26 mouse cellular contexts compared by ENCODE assay signal in the genomic region with DNA sequence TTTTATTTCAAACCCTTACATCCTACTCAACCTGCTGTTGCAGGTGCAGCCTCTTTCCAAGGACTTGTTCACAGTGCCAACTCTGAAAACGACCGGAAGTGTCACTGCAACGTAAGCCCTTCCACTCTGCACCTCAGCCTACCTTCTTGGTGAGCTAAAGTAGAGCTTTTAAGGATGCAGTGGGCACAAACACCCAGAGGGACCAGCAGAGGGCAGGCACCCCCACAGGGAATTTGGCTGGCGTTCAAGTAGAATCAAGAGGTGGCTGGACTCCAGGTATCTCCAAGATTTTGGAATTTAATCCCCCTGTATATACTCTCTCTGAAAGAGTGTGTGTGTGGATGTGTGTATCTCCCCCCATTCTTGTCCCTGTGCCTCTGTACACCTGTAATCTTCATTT. TPM values are rescaled to one million over a fixed set of nuclear protein-coding genes. Genes with fewer than 3 reads are reported as not detected.
DNase-seq lines count a peak whose midpoint lies in the region; ATAC-seq and TF ChIP-seq lines count a peak whose summit lies in the region.
"Had no signal": no experiment of that assay in that cellular context is flagged by ENCODE, and none has a peak within 500 bp of the region (broad histone marks: within the 10 kb centered on the region; RNA-seq: fewer than 3 reads in every experiment).

No protein-coding gene starts in this region.

- ATAC-seq in lung, embryonic 14.5 days (ENCODE audit: insufficient read depth) = no peak
- ATAC-seq: forebrain, embryonic 16.5 days had no signal

- H3K4me3 ChIP-seq in heart, adult 2 months = no peak overlapping the region
- no peak overlapping the region for H3K4me3 ChIP-seq in lung, embryonic 14.5 days (ENCODE audit: low read depth, low read length)
- H3K4me3 ChIP-seq: embryonic facial prominence, embryonic 15.5 days; neural tube, embryonic 12.5 days had no signal

- peaks cover 2% of the 10 kb centered on the region for H3K4me1 ChIP-seq in heart, adult 2 months (ENCODE audit: control insufficient read depth, insufficient read depth, low read length)
- 0 out of 2 replicates have a peak, but pooled peaks cover 4% of the 10 kb centered on the region for H3K4me1 ChIP-seq in lung, embryonic 14.5 days (ENCODE audit: insufficient read depth)

- TF ChIP-seq EP300 in heart, adult 2 months (IDR thresholded peaks at IDR 0.05; ENCODE audit: insufficient read depth, low read depth, low read length) = no peak

- H3K9me3 ChIP-seq in lung, embryonic 14.5 days (ENCODE audit: low read depth, low read length) = no peaks in the 10 kb centered on the region
- H3K9me3 ChIP-seq: embryonic facial prominence, embryonic 15.5 days; neural tube, embryonic 12.5 days had no signal

- intact Hi-C loops in heart, adult 2 months (cut with DNase I) = loop anchor here (2.0 to 10.0 kb wide), 5 partner anchors 117 to 393 kb away; a partner anchor contains a TSS
- intact Hi-C loops in heart, postnatal 36 days (cut with DNase I) = loop anchor here (5.0 kb wide), 1 partner anchor 179 kb away; a partner anchor contains a TSS

- no peaks in the 10 kb centered on the region for H3K27me3 ChIP-seq in heart, adult 2 months (ENCODE audit: control insufficient read depth, insufficient read depth, low read length)
- peaks cover 7% of the 10 kb centered on the region; the same call in 1 of the 2 replicates for H3K27me3 ChIP-seq in lung, embryonic 14.5 days (ENCODE audit: insufficient read depth, low read length)
- H3K27me3 ChIP-seq: neural tube, embryonic 12.5 days had no signal

- H3K79me2 ChIP-seq in heart, adult 2 months (replicated peaks; ENCODE audit: control insufficient read depth, insufficient read depth, low read length) = no peaks in the 10 kb centered on the region

- 0 out of 2 replicates have a peak, but pooled peaks have one; percentile 10 for TF ChIP-seq CTCF in heart, adult 2 months (IDR thresholded peaks at IDR 0.05)
- TF ChIP-seq CTCF in lung, embryonic 14.5 days (IDR thresholded peaks at IDR 0.05; ENCODE audit: low read depth) = peak; percentile 38; the same call in 1 of the 2 replicates

- no peak overlapping the region for H3K4me2 ChIP-seq in lung, embryonic 14.5 days
- H3K4me2 ChIP-seq: embryonic facial prominence, embryonic 15.5 days; heart, embryonic 11.5 days; hindbrain, embryonic 14.5 days; neural tube, embryonic 12.5 days had no signal

- peak in 1 of 2 experiments; percentile 13 for DNase-seq in heart, adult 2 months
- no peak for DNase-seq in heart, postnatal 36 days
- no peak for DNase-seq in lung, embryonic 14.5 days
- DNase-seq in lung, postnatal 4 days = no peak
- peak; percentile 19 for DNase-seq in thymus, postnatal 14 days
- no peak for DNase-seq in thymus, postnatal 0 days (ENCODE audit: low spot score)
- DNase-seq in induced T-regulatory cell, adult 2 months (ENCODE audit: low read depth) = peak; percentile 14
- no peak for DNase-seq in c-Kit-positive CD71-positive TER-119-positive erythroid progenitor cells, embryonic 14.5 days (ENCODE audit: low spot score)
- DNase-seq: adrenal gland, postnatal 25 days; cerebellum, adult 11-12 months; cerebellum, postnatal 25 days; gastrocnemius, postnatal 36 days; heart, postnatal 14 days; kidney, adult 18-20 months; kidney, postnatal 10 days; liver; lung, postnatal 14 days had no signal

- no peak overlapping the region for H3K27ac ChIP-seq in heart, adult 2 months
- no peak overlapping the region for H3K27ac ChIP-seq in lung, embryonic 14.5 days (ENCODE audit: low read depth)
- H3K27ac ChIP-seq: embryonic facial prominence, embryonic 15.5 days; hindbrain, embryonic 14.5 days; neural tube, embryonic 12.5 days had no signal

- no peak overlapping the region for H3K9ac ChIP-seq in heart, adult 2 months (ENCODE audit: low read depth, low read length)
- H3K9ac ChIP-seq in lung, embryonic 14.5 days = no peak overlapping the region
- H3K9ac ChIP-seq: embryonic facial prominence, embryonic 15.5 days; hindbrain, embryonic 14.5 days; neural tube, embryonic 12.5 days had no signal

- 56% methylated on average over 4 of the region's 4 CpGs for WGBS in heart, adult 2 months
- 45% methylated on average over 4 of the region's 4 CpGs for WGBS in lung, embryonic 14.5 days

- no peak for TF ChIP-seq POLR2A in heart, adult 2 months (IDR thresholded peaks at IDR 0.05; ENCODE audit: insufficient read depth, low read depth, low read length)

- H3K36me3 ChIP-seq in heart, adult 2 months (ENCODE audit: control insufficient read depth, insufficient read depth, low read length) = no peaks in the 10 kb centered on the region
- H3K36me3 ChIP-seq in lung, embryonic 14.5 days (ENCODE audit: insufficient read depth) = no peaks in the 10 kb centered on the region
- H3K36me3 ChIP-seq: embryonic facial prominence, embryonic 15.5 days; neural tube, embryonic 12.5 days had no signal

RNA-seq across cellular contexts. Expression of a gene that starts 4.4 kb away (rescaled TPM):
- total RNA-seq in heart, adult 2 months (2021) = 10 to 100 TPM; 23.3 to 29.7 TPM
- 19.4 and 20.6 TPM in 2 replicates for polyA plus RNA-seq in heart, adult 2 months (2012; rRNA removed)
- total RNA-seq in heart, postnatal 36 days (2021) = 10 to 100 TPM; 26.2 to 28.5 TPM
- 23.6 and 28.7 TPM in 2 replicates for polyA plus RNA-seq in lung, embryonic 14.5 days (2014; fragmentation: Nextera tagmentation; extraction: Ambion mirVana)
- polyA plus RNA-seq in thymus, postnatal 0 days (2015; fragmentation: Nextera tagmentation; extraction: Ambion mirVana) = 94.7 and 98.5 TPM in 2 replicates

RNA-seq across cellular contexts. Expression of a gene that starts 25.7 kb away (rescaled TPM):
- not detected for total RNA-seq in heart, adult 2 months (2021)
- polyA plus RNA-seq in heart, adult 2 months (2012; rRNA removed) = 1.00 TPM in 1 of 2 replicates, not detected in the other
- not detected for total RNA-seq in heart, postnatal 36 days (2021)
- polyA plus RNA-seq in lung, embryonic 14.5 days (2014; fragmentation: Nextera tagmentation; extraction: Ambion mirVana) = not detected in 2 replicates
- 0.37 and 1.1 TPM in 2 replicates for polyA plus RNA-seq in thymus, postnatal 0 days (2015; fragmentation: Nextera tagmentation; extraction: Ambion mirVana)
- total RNA-seq: adrenal gland, postnatal 25 days; gastrocnemius, postnatal 36 days; heart, postnatal 14 days; layer of hippocampus, adult 8-10 months; left cerebral cortex, adult 18-20 months; left cerebral cortex, postnatal 36 days had no signal
- polyA plus RNA-seq: C2C12; embryonic facial prominence, embryonic 15.5 days; forebrain, embryonic 16.5 days; heart, embryonic 11.5 days; hindbrain, embryonic 14.5 days; neural tube, embryonic 12.5 days had no signal

RNA-seq across cellular contexts. Expression of a gene that starts 29.9 kb away (rescaled TPM):
- under 1 TPM; 0.09 to 0.13 TPM for total RNA-seq in heart, adult 2 months (2021)
- 0.20 and 0.78 TPM in 2 replicates for polyA plus RNA-seq in heart, adult 2 months (2012; rRNA removed)
- not detected for total RNA-seq in heart, postnatal 36 days (2021)
- polyA plus RNA-seq in lung, embryonic 14.5 days (2014; fragmentation: Nextera tagmentation; extraction: Ambion mirVana) = not detected in 2 replicates
- polyA plus RNA-seq in thymus, postnatal 0 days (2015; fragmentation: Nextera tagmentation; extraction: Ambion mirVana) = 0.05 and 0.08 TPM in 2 replicates
- total RNA-seq: heart, postnatal 14 days had no signal
- polyA plus RNA-seq: heart, embryonic 11.5 days; neural tube, embryonic 12.5 days had no signal

RNA-seq across cellular contexts. Expression of a gene that starts 37.3 kb away (rescaled TPM):
- not detected for total RNA-seq in heart, adult 2 months (2021)
- polyA plus RNA-seq in heart, adult 2 months (2012; rRNA removed) = 0.20 TPM in 1 of 2 replicates, not detected in the other
- total RNA-seq in heart, postnatal 36 days (2021) = not detected
- polyA plus RNA-seq in lung, embryonic 14.5 days (2014; fragmentation: Nextera tagmentation; extraction: Ambion mirVana) = not detected in 2 replicates
- 0.16 TPM in 1 of 2 replicates, not detected in the other for polyA plus RNA-seq in thymus, postnatal 0 days (2015; fragmentation: Nextera tagmentation; extraction: Ambion mirVana)
- total RNA-seq: adrenal gland, postnatal 25 days; gastrocnemius, postnatal 36 days; heart, postnatal 14 days; layer of hippocampus, adult 8-10 months; left cerebral cortex, adult 18-20 months; left cerebral cortex, postnatal 36 days had no signal
- polyA plus RNA-seq: embryonic facial prominence, embryonic 15.5 days; forebrain, embryonic 16.5 days; heart, embryonic 11.5 days; hindbrain, embryonic 14.5 days; neural tube, embryonic 12.5 days had no signal

RNA-seq across cellular contexts. Expression of a gene that starts 50.5 kb away (rescaled TPM):
- total RNA-seq in heart, adult 2 months (2021) = 1 to 10 TPM; 5.3 to 5.7 TPM
- polyA plus RNA-seq in heart, adult 2 months (2012; rRNA removed) = 5.5 and 6.6 TPM in 2 replicates
- total RNA-seq in heart, postnatal 36 days (2021) = 1 to 10 TPM; 5.0 to 5.2 TPM
- polyA plus RNA-seq in lung, embryonic 14.5 days (2014; fragmentation: Nextera tagmentation; extraction: Ambion mirVana) = 24.0 and 24.9 TPM in 2 replicates
- 38.2 and 39.4 TPM in 2 replicates for polyA plus RNA-seq in thymus, postnatal 0 days (2015; fragmentation: Nextera tagmentation; extraction: Ambion mirVana)

Comparison
In these comparisons a context has a peak if more than half of its experiments do, and no peak if none do; other contexts are left out.
1. DNase-seq: peak in thymus, postnatal 14 days (single experiment) and induced T-regulatory cell, adult 2 months (single experiment); none in heart, postnatal 36 days (0 of 2), lung, embryonic 14.5 days (single experiment), lung, postnatal 4 days (0 of 2), thymus, postnatal 0 days (single experiment) and c-Kit-positive CD71-positive TER-119-positive erythroid progenitor cells, embryonic 14.5 days (single experiment).